Mouse (Mus musculus) cortical plate, adult 2 months (tissue): ENCODE data around the gene Cacnb3. TPM values are rescaled to one million over a fixed set of nuclear protein-coding genes. Genes with fewer than 3 reads are reported as not detected.
A peak's percentile ranks its signal among the peaks of the same experiment; 100 is the strongest.

ENCODE experiments used
- H3K27ac ChIP-seq: fragments of 200-500 bp; 2 replicates; pipeline ENCODE4 v1.5.1; 2012; ENCODE audit warnings: low read length, control low read depth, inconsistent platforms; ENCODE audit not compliant: insufficient read depth
- H3K4me1 ChIP-seq: fragments of 200-500 bp; 2 replicates; pipeline ENCODE4 v1.6.1; 2011; ENCODE audit warnings: low read length; ENCODE audit not compliant: control insufficient read depth, insufficient read depth
- H3K4me3 ChIP-seq: fragments of 200-500 bp; 2 replicates; pipeline ENCODE4 v1.5.1; 2011; ENCODE audit warnings: mild to moderate bottlenecking, low read length, control low read depth; ENCODE audit not compliant: insufficient read depth
- CTCF ChIP-seq: fragments of 200-500 bp; IDR thresholded peaks from 2 replicates; pipeline ENCODE4 v1.5.1; 2011; ENCODE audit warnings: mild to moderate bottlenecking, control low read depth, low read length; ENCODE audit not compliant: insufficient read depth; ENCODE audit errors: extremely low read depth
- POLR2A ChIP-seq: fragments of 200-500 bp; IDR thresholded peaks from 2 replicates; pipeline ENCODE4 v1.6.1; 2011; ENCODE audit warnings: mild to moderate bottlenecking, low read length, control low read depth; ENCODE audit not compliant: insufficient read depth; ENCODE audit errors: extremely low read depth
- polyA plus RNA-seq: library from polyadenylated mRNA; depleted of rRNA; stranded (reverse); fragments of >200 nt; gene quantifications from 2 replicates; pipeline ENCODE4 v1.2.3, GENCODE M21; 2012

Cacnb3 gene
- polyA plus RNA-seq, 1 experiment, result 339 TPM

GRCm38 (mm10) chr15:98608058-98608783 lies 22.4 kb upstream of the Cacnb3 start:
- H3K4me3 ChIP-seq, result peak overlapping the region; percentile 99
- H3K4me1 ChIP-seq, result peaks cover 4% of the 10 kb centered on the region; the same call in 1 of the 2 replicates
- H3K27ac ChIP-seq, result no peak overlapping the region
- TF ChIP-seq POLR2A (no peak), CTCF (no peak)

- TF ChIP-seq CTCF (no peak), POLR2A (no peak)
- no peak overlapping the region for H3K27ac ChIP-seq
- H3K4me1 ChIP-seq, result peaks cover 2% of the 10 kb centered on the region; the same call in 1 of the 2 replicates
- peak overlapping the region; percentile 99 for H3K4me3 ChIP-seq
These were observed 21.8 kb upstream of the Cacnb3 start for GRCm38 (mm10) chr15:98608784-98609250.

GRCm38 (mm10) chr15:98609331-98610130 lies 21.1 kb upstream of the Cacnb3 start, which contains the start of gene Adcy6:
Gene Adcy6, minus strand, starts transcription at chr15:98610076.
- peaks cover 2% of the 10 kb centered on the region; the same call in 1 of the 2 replicates for H3K4me1 ChIP-seq
- H3K27ac ChIP-seq, result peak within 1 kb of the TSS; percentile 73; the same call in 1 of the 2 replicates
- peak within 1 kb of the TSS; percentile 99 for H3K4me3 ChIP-seq
- TF ChIP-seq POLR2A (no peak), CTCF (no peak)

- TF ChIP-seq POLR2A (no peak), CTCF (no peak)
- Histone ChIP-seq H3K27ac (no peak overlapping the region; the same call in 1 of the 2 replicates), H3K4me1 (peaks cover 2% of the 10 kb centered on the region; the same call in 1 of the 2 replicates), H3K4me3 (peak overlapping the region; percentile 99)
These were observed 20.5 kb upstream of the Cacnb3 start for GRCm38 (mm10) chr15:98610131-98610633.

- Histone ChIP-seq H3K4me1 (peaks cover 2% of the 10 kb centered on the region; the same call in 1 of the 2 replicates), H3K27ac (no peak overlapping the region), H3K4me3 (no peak overlapping the region)
- no peak for TF ChIP-seq CTCF
- no peak for TF ChIP-seq POLR2A
These were observed 18.4 kb upstream of the Cacnb3 start for GRCm38 (mm10) chr15:98612229-98612628.

GRCm38 (mm10) chr15:98614551-98614950 lies 16.1 kb upstream of the Cacnb3 start:
- Histone ChIP-seq H3K4me3 (no peak overlapping the region), H3K27ac (no peak overlapping the region), H3K4me1 (no peaks in the 10 kb centered on the region; the same call in 1 of the 2 replicates)
- TF ChIP-seq CTCF, result no peak
- TF ChIP-seq POLR2A, result no peak

- TF ChIP-seq POLR2A (no peak), CTCF (no peak)
- H3K4me1 ChIP-seq, result no peaks in the 10 kb centered on the region; the same call in 1 of the 2 replicates
- H3K4me3 ChIP-seq, result no peak overlapping the region
- no peak overlapping the region for H3K27ac ChIP-seq
These were observed 15.7 kb upstream of the Cacnb3 start for GRCm38 (mm10) chr15:98614971-98615370.

GRCm38 (mm10) chr15:98615751-98616150 lies 14.9 kb upstream of the Cacnb3 start:
- TF ChIP-seq CTCF, result no peak
- TF ChIP-seq POLR2A, result no peak
- H3K4me1 ChIP-seq, result no peaks in the 10 kb centered on the region
- H3K4me3 ChIP-seq, result no peak overlapping the region
- no peak overlapping the region for H3K27ac ChIP-seq
